Mouse (Mus musculus) ovary, postnatal 14 days (tissue): ENCODE data around the gene Cts6.
"Not testable (repeated sequence)": the region's sequence is repeated elsewhere in the genome, so short reads cannot be mapped to it uniquely, and the experiment has no call there.

ENCODE experiments used
- DNase-seq: peaks from one replicate; pipeline ENCODE4 v3.0.0; 2022; ENCODE audit warnings: low spot score

Gene Cts6

DNA sequence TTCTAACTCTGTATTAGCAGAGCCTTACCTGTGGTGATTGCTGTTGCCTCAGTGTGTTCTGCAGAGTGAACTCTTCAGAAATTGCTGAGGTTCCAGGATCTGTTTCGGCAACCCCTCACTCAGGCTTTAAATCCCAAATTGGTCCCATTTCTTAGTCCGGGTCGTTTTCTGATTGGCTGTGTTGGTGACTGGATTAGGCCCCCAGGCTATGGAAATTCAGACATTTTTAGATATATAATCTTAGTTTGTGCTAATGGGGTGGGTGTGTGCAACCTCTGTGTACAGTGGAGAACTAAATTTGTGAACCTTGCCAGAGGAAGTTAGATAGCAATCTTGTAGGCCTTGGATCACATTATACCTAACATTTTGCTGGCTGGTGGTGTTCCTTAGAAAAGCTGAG lies at the start of gene Cts6:
Gene Cts6 (minus strand): TSS at position 101 of the 400 bp plus-strand sequence.
- no peak for DNase-seq

DNA sequence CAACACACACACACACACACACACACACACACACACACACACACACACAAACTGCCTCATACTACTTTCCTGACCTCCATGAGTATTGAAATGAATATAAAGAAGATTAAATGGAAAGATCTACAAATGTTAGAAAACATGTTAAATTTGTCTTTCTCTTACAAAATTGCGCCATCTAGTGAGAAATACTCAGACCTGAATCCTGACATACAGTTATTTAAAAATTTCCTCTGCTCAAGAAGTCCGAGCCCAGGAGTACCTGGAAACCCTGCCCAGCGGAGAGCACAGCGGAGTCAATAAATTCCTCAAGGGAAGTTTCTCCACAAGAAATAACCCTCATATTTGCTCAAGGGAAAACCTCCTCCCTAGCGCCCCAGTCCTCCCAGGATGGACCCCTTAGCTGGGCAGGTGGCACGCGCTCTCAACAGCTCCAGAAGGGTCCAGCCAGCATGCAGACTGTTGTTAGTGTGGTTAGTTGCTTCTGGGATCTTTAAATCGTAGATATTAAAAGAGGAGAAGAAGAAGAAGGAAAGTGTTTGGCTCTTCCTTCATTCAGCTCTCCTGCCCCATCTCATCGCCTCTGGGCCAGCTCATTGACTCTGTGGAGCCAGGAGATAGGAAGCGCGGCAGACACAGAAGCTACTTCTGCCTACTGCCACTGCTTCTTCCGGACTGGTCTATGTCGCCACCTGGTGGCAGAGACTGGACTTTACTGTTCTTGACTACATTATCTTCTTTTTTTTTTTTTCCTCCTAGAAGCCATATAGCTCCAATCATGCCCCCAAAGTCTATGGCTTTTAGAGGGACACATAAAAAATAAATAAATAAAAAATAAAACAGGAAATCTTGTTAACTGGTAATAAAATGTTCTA lies 38.1 kb upstream of the Cts6 start:
- peak; percentile 29 for DNase-seq

GRCm38 (mm10) chr13:61185151-61185933 lies 17.9 kb downstream of the Cts6 start:
- DNase-seq: not testable (repeated sequence)

- DNase-seq: no peak
Observed at GRCm38 (mm10) chr13:61164622-61165021, 38.6 kb downstream of the Cts6 start.

DNA sequence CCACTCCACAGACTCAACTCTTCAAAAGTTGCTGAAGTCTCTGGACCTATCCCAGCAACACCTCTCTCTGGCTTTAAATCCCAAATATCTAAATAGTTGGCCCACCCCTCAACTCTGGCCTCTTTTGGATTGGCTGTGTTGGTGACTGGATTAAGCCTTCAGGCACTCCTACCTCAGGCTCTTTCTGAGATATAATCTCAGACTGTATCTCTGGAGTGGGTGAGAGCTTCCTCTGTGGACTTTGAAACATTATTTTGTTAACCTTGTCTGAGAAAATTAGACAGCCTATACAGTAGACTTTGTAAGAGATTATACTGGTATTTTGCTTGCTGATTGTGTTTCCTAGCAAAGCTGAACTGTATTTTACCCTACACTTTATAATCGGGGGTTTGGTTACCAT lies 39.1 kb downstream of the Cts6 start, which contains the start of gene Ctsr:
Gene Ctsr (minus strand): TSS at position 101 of the 400 bp plus-strand sequence.
- no peak for DNase-seq
